Mouse (Mus musculus) adipocyte (in vitro differentiated cells): ENCODE measurements around the gene Timm23.
"Not testable (repeated sequence)": the region's sequence is repeated elsewhere in the genome, so short reads cannot be mapped to it uniquely, and the experiment has no call there.

Source experiments
- DNase-seq: peaks from one replicate; pipeline ENCODE4 v3.0.0-alpha.2; 2016; ENCODE audit warnings: low spot score

Gene Timm23

GRCm38 (mm10) chr14:32164173-32165051 lies 37.3 kb downstream of the Timm23 start:
- peak; percentile 40 for DNase-seq

- DNase-seq: peak; percentile 22
Measured at GRCm38 (mm10) chr14:32163203-32163888, 38.4 kb downstream of the Timm23 start.

DNA sequence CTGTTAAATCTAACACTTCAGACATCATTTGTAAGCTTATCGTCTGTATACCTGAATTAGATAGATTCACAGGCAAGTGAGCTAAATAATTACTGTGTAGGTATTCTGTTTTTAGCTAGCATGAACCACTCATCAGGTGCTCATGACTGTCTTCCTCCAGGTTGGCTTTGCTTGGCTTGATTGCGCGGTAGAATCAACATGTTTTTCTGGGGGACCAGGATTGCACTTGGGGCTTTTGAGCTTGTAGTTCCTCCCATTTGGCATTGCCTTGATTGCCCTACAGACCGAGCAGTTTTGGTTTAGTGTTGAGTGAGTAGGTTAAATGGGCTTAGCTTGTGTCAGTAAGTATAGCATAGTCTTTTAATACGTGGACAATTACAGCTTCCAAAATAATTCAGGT lies 39.5 kb downstream of the Timm23 start:
- DNase-seq: no peak

DNA sequence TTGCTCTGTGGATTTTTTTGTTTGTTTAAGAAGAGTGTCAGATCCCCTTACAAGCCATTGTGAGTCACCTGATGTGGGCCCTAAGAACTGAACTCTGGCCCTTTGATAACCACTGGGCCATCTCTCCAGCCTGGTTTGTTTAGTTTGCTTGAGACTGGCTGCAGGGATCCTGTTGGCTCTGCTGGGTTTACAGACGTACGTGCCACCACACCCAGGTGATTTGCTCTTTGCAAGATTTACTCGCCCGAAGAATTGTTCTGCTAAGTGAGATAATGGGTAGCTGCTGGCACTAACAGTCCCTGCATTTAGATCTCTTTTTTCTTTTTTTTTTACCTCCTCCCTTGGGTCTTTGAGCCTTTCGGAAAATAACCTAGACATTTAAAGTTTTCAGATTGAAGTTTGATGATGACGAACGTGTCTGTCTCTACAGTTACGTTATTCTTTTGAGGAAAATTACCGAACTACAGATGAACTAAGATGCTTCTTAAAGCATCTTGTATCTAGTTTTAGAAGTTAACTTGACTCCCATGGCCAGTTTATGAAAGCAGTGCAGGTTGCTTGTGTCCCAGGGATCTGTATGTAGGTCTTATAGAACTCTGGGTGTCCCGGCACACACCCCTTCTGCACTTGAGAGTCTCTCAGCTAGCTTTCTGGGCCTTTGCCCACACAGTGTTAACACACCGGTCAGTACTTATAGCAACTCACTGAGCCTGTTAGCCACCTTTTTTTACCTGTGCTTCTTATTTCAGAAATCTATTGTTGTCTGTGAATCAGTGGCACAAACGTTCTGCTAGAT lies 40.4 kb downstream of the Timm23 start:
- no peak for DNase-seq

DNA sequence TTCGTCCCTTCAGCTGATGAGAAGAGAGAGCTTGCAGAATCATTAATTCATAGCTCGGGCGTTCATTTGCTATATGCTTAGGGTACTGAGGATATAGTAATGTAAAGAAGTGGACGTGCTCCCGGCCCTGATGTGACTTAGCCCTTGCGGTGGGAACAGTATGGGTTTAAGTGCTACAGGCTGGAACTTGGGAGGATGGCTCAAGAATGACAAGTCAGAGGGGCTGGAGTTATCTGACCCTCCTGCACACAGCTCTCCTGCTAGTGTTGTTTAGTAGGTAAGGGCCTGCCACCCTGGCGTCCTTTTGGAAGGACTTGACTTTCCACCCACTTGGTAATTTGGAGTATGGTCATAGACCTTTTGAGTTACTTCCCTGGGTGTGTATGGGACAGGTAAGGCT lies 41.1 kb downstream of the Timm23 start:
- DNase-seq: peak; percentile 17

DNA sequence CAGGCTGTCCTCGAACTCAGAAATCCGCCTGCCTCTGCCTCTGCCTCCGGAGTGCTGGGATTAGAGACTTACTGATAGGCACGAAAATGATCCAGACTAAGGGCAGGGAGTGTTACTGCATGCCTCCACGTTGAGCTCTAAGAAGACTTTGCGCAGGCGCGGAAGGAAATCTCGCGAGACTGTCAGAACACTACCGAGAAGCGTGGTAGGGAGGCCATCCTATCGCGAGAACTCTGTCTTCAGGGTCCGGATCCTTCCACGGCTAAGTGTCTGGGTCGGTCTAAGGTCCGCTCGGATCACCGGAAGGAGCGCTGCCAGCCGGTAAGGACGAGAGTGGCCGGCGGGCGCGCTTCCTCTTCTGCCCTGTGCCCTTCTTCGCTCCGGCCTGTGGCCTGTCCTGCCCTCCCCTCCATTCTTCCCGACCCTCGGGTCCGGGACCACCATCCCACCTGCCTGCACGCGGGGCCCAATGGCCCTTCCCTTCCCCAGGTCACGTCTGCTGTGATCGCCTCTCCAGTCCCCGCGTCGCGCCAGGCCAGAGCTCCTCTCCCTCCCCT lies 41.9 kb downstream of the Timm23 start, which contains the start of gene Ncoa4:
TSS of gene Ncoa4 (plus strand) at position 176 of the 557 bp plus-strand sequence.
- peak; percentile 100 for DNase-seq

- peak; percentile 79 for DNase-seq
Measured at GRCm38 (mm10) chr14:32159150-32159670, 42.5 kb downstream of the Timm23 start.

GRCm38 (mm10) chr14:32154758-32155157 lies 46.9 kb downstream of the Timm23 start:
- no peak for DNase-seq

GRCm38 (mm10) chr14:32153156-32153555 lies 48.5 kb downstream of the Timm23 start:
- DNase-seq: peak; percentile 68

DNA sequence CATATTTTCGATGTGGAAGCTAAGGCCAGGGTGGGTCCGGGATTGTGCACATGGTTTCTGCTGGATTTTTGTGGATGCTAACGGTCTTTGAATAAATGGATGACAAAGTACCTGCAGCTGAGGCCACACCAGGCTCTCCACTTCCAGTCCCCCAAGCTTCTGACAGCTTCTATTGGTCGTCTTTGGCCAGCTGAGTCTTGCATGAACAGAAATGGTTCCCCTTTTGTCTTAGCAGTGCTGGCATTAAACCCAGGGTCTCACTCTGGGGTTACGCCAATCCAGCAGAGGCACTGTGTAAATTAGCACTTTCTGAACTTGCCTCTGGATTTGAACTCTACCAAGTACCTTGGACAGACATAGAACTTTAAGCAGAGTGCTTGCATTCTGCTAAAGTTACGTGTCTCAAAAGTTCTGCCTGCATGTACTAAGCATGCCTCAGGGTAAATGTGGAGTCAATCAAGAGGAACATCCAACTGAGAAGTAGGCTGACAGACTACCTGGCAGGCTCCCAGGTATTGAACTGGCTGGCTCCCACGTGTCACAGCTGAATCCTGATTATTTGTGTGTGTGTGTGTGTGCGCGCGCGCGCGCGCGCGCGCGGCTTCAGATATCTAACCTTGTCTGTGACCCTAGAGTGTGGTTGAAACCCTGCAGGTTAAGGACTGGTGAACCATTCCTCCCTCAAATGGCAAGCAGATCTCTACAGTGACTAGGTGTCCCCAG lies 49.3 kb downstream of the Timm23 start:
- DNase-seq: no peak

GRCm38 (mm10) chr14:32150872-32151271 lies 50.8 kb downstream of the Timm23 start:
- peak; percentile 49 for DNase-seq

GRCm38 (mm10) chr14:32146578-32146977 lies 55.1 kb downstream of the Timm23 start:
- no peak for DNase-seq

DNA sequence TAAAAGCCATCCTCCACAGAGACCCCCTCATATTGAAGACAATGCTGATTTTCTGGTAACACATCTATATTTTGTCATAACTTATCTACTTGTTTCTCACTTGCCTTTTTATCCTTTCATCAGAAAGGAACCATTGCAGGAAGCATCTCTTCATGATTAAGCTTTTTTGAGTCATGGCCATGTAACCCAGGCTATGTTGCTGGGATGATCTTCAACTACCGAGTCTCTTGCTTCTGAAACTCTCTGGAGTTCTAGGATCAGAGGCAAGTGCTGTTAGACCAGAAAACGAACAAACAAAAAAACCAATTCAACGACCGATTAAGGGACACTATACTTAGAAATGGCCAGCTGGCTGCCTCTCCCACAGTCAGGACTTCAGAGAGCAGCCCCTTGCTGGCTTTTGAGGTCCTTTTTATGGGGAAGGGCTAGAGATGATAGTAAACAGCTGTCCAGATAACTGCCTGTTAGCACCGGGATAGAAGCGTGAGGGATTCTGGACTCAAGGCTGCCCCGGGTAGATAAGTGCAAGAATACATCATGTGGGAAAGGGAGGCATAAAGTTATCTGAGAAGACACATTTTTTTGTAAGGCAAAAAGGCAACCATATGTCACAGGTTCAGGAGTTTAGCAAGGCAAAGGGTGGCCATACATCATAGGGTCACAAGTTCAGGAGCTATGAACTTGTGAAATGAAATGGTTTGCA lies 55.7 kb downstream of the Timm23 start:
- DNase-seq: no peak

DNA sequence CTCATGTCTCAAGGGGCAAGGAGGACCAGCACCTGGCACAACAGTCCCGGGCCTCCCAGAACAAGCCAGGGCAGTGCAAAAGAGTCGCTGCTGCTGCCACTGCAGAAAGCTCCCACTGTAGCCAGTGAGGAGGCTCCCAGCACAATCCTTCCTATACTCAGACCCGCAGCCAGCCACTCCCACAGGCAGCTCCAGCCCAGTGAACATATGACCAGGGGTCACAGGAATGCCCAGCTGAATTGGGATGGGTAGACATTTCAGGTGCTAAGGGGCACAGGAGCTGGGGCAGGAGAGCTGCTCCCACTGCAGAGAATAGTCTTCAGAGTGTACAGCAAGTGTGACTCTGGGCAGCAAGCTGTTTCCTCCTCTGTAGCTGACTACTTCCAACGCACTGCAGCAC lies 56.3 kb downstream of the Timm23 start:
- no peak for DNase-seq

DNA sequence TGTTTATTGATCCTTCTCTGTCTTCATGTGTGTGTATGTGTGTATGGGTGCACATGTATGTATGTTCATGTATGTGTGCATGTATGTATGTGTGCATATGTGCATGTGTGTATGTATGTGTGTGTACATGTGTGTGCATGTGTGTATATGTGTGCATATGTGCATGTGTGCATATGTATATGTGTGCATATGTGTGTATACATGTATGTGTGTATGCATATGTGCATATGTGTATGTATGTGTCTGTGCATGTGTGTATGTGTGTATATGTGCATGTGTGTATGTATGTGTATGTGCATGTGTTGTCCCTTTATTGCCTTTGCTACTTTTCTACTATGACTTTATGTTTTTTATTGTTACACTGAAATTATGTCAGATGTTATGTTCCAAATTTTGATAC lies 57.0 kb downstream of the Timm23 start:
- DNase-seq: no peak

DNA sequence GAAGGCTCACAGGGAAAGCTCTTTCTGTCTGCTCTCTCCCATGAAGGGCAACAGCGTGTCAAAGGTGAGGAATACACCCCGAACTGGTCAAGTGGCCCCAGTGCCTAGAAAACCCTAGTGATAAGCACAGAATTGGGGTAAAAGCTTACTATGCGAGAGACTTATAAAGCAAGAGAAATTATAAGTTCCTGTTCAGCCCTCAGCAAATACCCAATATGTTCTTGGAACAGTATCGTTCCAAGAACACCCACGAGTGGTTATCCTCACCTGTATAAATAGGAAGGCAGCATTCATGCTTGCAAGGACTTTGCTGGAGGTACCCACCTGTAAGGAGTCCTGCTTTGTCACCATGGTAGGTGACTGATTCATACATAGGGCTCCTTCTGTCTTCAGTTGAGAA lies 60.0 kb downstream of the Timm23 start, which contains the start of gene Msmb:
TSS of gene Msmb (plus strand) at position 301 of the 400 bp plus-strand sequence.
- no peak for DNase-seq

GRCm38 (mm10) chr14:32140359-32140965 lies 61.2 kb downstream of the Timm23 start:
- no peak for DNase-seq

DNA sequence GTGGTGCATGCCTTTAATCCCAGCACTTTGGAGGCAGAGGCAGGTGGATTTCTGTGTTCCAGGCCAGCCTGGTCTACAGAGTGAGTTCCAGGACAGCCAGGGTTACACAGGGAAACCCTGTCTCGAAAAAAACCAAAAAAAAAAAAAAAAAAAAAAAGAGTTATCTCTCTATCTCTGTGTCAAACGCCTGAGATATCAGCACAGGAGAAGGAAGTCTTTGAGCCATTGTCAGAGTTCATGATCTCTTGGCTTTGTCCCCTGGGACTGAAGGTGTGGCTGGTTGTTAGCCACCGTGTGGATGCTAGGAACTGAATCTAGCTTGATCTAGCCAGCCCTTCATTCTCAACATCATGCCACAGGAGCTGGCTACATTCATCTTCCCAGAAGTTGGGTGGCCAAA lies 65.2 kb downstream of the Timm23 start:
- not testable (repeated sequence) for DNase-seq

- DNase-seq: no peak
Measured at GRCm38 (mm10) chr14:32134293-32134692, 67.4 kb downstream of the Timm23 start.

DNA sequence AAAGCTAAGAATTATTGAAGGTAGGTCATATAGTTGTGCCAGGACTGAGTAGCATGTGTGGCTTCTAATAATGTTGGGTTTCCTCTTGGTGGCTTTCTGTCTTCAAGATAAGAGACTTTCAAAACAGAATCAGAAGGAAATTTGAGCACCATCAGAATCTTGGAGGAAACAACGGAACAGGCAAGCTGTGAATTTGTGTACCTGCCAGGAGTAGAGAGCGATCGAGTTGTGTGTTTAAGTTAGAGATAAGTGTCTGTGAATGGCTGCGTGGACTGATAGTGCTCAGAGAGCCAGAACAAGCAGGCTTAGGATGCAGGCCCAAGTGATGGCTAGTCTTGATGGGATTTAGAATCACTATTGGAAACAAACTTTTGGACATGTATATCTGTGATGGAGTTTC lies 69.9 kb downstream of the Timm23 start:
- DNase-seq: no peak
